Mouse (Mus musculus) cortical plate, adult 2 months (tissue): ENCODE data around the gene Gapdh.

ENCODE experiments used
- CTCF ChIP-seq: fragments of 200-500 bp; IDR thresholded peaks from 2 replicates; pipeline ENCODE4 v1.5.1; 2011; ENCODE audit warnings: mild to moderate bottlenecking, control low read depth, low read length; ENCODE audit not compliant: insufficient read depth; ENCODE audit errors: extremely low read depth
- POLR2A ChIP-seq: fragments of 200-500 bp; IDR thresholded peaks from 2 replicates; pipeline ENCODE4 v1.6.1; 2011; ENCODE audit warnings: mild to moderate bottlenecking, low read length, control low read depth; ENCODE audit not compliant: insufficient read depth; ENCODE audit errors: extremely low read depth

DNA sequence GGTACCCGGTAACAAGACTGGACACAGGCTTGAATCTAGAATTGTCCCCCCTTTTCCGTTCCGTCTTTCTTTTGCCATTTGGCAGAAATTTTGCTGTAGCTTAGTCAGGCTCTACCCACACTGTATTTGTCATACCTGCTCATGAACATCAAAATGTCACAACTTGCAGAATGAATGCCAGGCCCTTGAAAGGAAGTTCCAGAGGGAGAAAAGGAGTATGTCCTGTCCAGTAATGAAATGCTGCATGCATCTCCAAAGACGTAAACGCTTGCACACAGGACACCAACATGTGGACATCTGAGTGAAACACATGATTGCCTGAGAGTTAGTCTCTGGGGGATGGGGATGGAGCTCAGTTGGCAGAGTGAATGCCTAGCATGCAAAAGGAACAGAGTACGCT lies 47.4 kb upstream of the Gapdh start:
- TF ChIP-seq CTCF (no peak), POLR2A (no peak)
